Mouse (Mus musculus) hindbrain, embryonic 12.5 days (tissue): ENCODE data around the gene Tmub2. TPM values are rescaled to one million over a fixed set of nuclear protein-coding genes. Genes with fewer than 3 reads are reported as not detected.
"Not testable (repeated sequence)": the region's sequence is repeated elsewhere in the genome, so short reads cannot be mapped to it uniquely, and the experiment has no call there.

Experiments
- ATAC-seq: fragments of 200-750 bp; cut with Nextera tagmentation; 2 replicates; pipeline ENCODE4 v1.8.0; 2017; ENCODE audit warnings: moderate TSS enrichment; ENCODE audit not compliant: low FRiP score
- H3K27ac ChIP-seq: fragments of 300-500 bp; sonication (generic); 2 replicates; pipeline ENCODE4 v1.5.1; 2016; ENCODE audit warnings: mild to moderate bottlenecking
- H3K27me3 ChIP-seq: fragments of 300-500 bp; sonication (generic); 2 replicates; pipeline ENCODE4 v1.6.1; 2016; ENCODE audit warnings: mild to moderate bottlenecking
- H3K36me3 ChIP-seq: fragments of 300-500 bp; sonication (generic); 2 replicates; pipeline ENCODE4 v1.6.1; 2016; ENCODE audit warnings: mild to moderate bottlenecking
- H3K4me1 ChIP-seq: fragments of 300-500 bp; sonication (generic); 2 replicates; pipeline ENCODE4 v1.6.1; 2016
- H3K4me2 ChIP-seq: fragments of 300-500 bp; sonication (generic); replicated peaks from 2 replicates; pipeline ENCODE4 v1.6.1; 2016; ENCODE audit warnings: mild to moderate bottlenecking
- H3K4me3 ChIP-seq: fragments of 300-500 bp; sonication (generic); 2 replicates; pipeline ENCODE4 v1.5.1; 2016; ENCODE audit warnings: mild to moderate bottlenecking
- H3K9ac ChIP-seq: fragments of 300-500 bp; sonication (generic); 2 replicates; pipeline ENCODE4 v1.6.1; 2016; ENCODE audit warnings: mild to moderate bottlenecking, moderate library complexity
- H3K9me3 ChIP-seq: fragments of 300-500 bp; sonication (generic); replicated peaks from 2 replicates; pipeline ENCODE4 v1.6.1; 2016; ENCODE audit warnings: mild to moderate bottlenecking
- WGBS: fragments of 180-500 bp; shearing (Covaris S2); methylation state at CpG from one replicate; pipeline ENCODE4 v1.1.7; 2016; 5-methylcytosine and 5-hydroxymethylcytosine counted together
- polyA plus RNA-seq: library from polyadenylated mRNA; unstranded; fragments of >200 nt; fragmentation: Nextera tagmentation; extraction: Ambion mirVana; gene quantifications from 2 replicates; pipeline ENCODE4 v1.2.1, GENCODE M21; 2016

Gene Tmub2
- polyA plus RNA-seq, 1 experiment from 2014 or later = 68.4 TPM

- Histone ChIP-seq H3K36me3 (peaks cover 7% of the 10 kb centered on the region; the same call in 1 of the 2 replicates), H3K27me3 (no peaks in the 10 kb centered on the region), H3K9me3 (no peaks in the 10 kb centered on the region), H3K4me3 (no peak overlapping the region), H3K9ac (no peak overlapping the region), H3K4me1 (0 out of 2 replicates have a peak, but pooled peaks cover 3% of the 10 kb centered on the region), H3K27ac (no peak overlapping the region), H3K4me2 (no peak overlapping the region)
- 45% methylated on average over 9 of the region's 9 CpGs for WGBS
- no peak for ATAC-seq
Measured at GRCm38 (mm10) chr11:102257514-102257913, 27.2 kb upstream of the Tmub2 start.

GRCm38 (mm10) chr11:102258095-102258494 lies 26.6 kb upstream of the Tmub2 start:
- Histone ChIP-seq H3K9me3 (no peaks in the 10 kb centered on the region), H3K36me3 (peaks cover 7% of the 10 kb centered on the region; the same call in 1 of the 2 replicates), H3K4me1 (0 out of 2 replicates have a peak, but pooled peaks cover 3% of the 10 kb centered on the region), H3K27me3 (no peaks in the 10 kb centered on the region), H3K9ac (no peak overlapping the region), H3K4me3 (no peak overlapping the region), H3K4me2 (no peak overlapping the region), H3K27ac (no peak overlapping the region)
- no peak for ATAC-seq
- WGBS = 85% methylated on average over 6 of the region's 6 CpGs

- H3K4me3 ChIP-seq = no peak overlapping the region
- H3K27ac ChIP-seq = no peak overlapping the region
- no peak overlapping the region for H3K4me2 ChIP-seq
- no peak for ATAC-seq
- H3K27me3 ChIP-seq = no peaks in the 10 kb centered on the region
- H3K36me3 ChIP-seq = peaks cover 7% of the 10 kb centered on the region; the same call in 1 of the 2 replicates
- 0 out of 2 replicates have a peak, but pooled peaks cover 3% of the 10 kb centered on the region for H3K4me1 ChIP-seq
- H3K9me3 ChIP-seq = no peaks in the 10 kb centered on the region
- no peak overlapping the region for H3K9ac ChIP-seq
- WGBS = 86% methylated on average over 3 of the region's 3 CpGs
Measured at GRCm38 (mm10) chr11:102258521-102258920, 26.2 kb upstream of the Tmub2 start.

- no peak overlapping the region for H3K4me3 ChIP-seq
- H3K27ac ChIP-seq = no peak overlapping the region
- peaks cover 3% of the 10 kb centered on the region; the same call in 1 of the 2 replicates for H3K4me1 ChIP-seq
- H3K36me3 ChIP-seq = peaks cover 7% of the 10 kb centered on the region; the same call in 1 of the 2 replicates
- no peaks in the 10 kb centered on the region for H3K27me3 ChIP-seq
- H3K9ac ChIP-seq = no peak overlapping the region
- no peaks in the 10 kb centered on the region for H3K9me3 ChIP-seq
- H3K4me2 ChIP-seq = no peak overlapping the region
- WGBS = 94% methylated on average over 7 of the region's 7 CpGs
- ATAC-seq = no peak
Measured at GRCm38 (mm10) chr11:102263211-102263610, 21.5 kb upstream of the Tmub2 start.

DNA sequence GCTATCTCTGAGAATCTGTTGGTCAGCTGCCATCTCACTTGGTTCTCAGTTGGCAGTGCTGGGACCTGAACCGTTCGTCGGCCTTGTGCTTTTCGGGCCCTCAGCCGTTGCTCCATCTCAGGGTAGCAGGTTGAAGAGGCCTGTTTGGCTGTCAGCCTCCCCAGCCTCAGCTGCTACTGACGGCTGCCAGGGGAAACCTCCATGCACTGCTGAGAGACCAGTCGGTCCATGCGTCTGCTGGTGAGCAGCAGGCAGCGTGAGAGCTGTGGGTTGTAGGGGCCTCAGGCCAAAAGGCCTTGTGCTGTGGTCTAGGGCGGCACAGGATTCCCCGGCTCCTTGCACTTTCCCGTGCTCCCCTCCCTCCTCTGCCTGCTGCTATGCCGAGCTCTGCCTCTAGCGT lies 18.9 kb upstream of the Tmub2 start:
- peaks cover 3% of the 10 kb centered on the region; the same call in 1 of the 2 replicates for H3K4me1 ChIP-seq
- peaks cover 1% of the 10 kb centered on the region; the same call in 1 of the 2 replicates for H3K36me3 ChIP-seq
- peak overlapping the region; percentile 0; the same call in 1 of the 2 replicates for H3K9ac ChIP-seq
- WGBS = 61% methylated on average over 14 of the region's 14 CpGs
- no peak for ATAC-seq
- H3K4me2 ChIP-seq = no peak overlapping the region
- H3K27me3 ChIP-seq = no peaks in the 10 kb centered on the region
- H3K27ac ChIP-seq = no peak overlapping the region
- no peak overlapping the region for H3K4me3 ChIP-seq
- no peaks in the 10 kb centered on the region for H3K9me3 ChIP-seq

DNA sequence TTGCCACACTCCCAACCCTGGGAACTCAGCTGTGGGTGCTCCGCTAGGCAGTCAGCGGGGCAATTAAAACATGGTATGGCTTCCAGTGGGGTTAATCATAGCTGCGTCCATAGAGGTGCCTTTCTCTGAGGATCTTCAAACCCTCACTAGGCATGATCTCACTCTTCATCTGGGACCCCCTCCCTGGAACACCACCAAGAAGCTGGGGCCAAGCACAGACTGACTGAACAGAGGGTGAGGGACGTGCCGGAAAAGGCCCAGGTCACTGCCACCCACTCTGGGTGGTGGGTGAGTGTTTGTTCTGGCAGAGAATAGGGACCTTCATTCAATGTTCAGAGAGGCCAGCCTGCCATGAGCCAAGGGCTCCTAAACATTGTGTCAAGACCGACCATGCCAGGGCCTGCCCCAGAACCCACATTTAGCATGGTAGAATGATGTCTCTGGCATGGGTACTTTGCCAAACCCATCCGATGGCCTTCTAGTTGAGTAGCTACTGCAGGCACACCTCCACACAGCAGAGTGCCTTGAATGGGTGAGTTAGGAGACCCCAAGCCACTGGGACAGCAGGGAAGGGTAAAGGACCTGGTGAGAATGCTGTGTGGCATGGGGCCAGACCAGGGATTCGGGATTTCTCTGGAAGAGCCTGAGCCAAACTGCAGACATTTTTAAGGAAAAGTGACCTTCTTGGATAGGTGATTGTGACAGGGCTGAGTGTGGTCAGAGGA lies 17.9 kb upstream of the Tmub2 start:
- WGBS = 92% methylated on average over 8 of the region's 8 CpGs
- no peak overlapping the region for H3K4me2 ChIP-seq
- H3K27me3 ChIP-seq = no peaks in the 10 kb centered on the region
- no peaks in the 10 kb centered on the region; the same call in 1 of the 2 replicates for H3K36me3 ChIP-seq
- no peak for ATAC-seq
- no peak overlapping the region for H3K4me3 ChIP-seq
- no peak overlapping the region for H3K9ac ChIP-seq
- peaks cover 3% of the 10 kb centered on the region; the same call in 1 of the 2 replicates for H3K4me1 ChIP-seq
- no peaks in the 10 kb centered on the region for H3K9me3 ChIP-seq
- H3K27ac ChIP-seq = no peak overlapping the region

DNA sequence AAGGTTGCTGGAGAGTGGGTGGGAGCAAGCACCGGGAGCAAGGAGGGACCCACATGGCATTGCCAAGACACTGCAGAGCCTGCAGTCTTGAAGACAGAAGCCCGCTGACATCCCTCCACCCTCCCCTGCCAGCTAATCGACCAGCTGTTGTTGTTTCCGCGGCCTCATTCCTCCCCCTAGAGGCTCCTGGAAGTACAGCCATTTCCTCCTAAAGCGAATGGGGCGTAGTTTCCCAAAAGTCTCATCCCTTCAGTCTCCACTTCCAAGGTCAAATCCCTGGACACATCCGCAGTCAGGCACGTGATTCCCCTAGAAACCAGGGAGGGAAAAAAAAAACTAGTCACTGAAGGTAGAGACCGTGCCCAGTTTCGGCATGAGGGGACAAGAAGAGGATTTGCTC lies 17.3 kb upstream of the Tmub2 start:
- H3K4me3 ChIP-seq = no peak overlapping the region
- H3K9ac ChIP-seq = no peak overlapping the region
- H3K27ac ChIP-seq = no peak overlapping the region
- no peaks in the 10 kb centered on the region for H3K36me3 ChIP-seq
- H3K27me3 ChIP-seq = no peaks in the 10 kb centered on the region
- H3K9me3 ChIP-seq = no peaks in the 10 kb centered on the region
- H3K4me2 ChIP-seq = no peak overlapping the region; the same call in 1 of the 2 replicates
- WGBS = 7% methylated on average over 11 of the region's 11 CpGs
- H3K4me1 ChIP-seq = peaks cover 3% of the 10 kb centered on the region; the same call in 1 of the 2 replicates
- ATAC-seq = peak; percentile 63; the same call in 1 of the 2 replicates

DNA sequence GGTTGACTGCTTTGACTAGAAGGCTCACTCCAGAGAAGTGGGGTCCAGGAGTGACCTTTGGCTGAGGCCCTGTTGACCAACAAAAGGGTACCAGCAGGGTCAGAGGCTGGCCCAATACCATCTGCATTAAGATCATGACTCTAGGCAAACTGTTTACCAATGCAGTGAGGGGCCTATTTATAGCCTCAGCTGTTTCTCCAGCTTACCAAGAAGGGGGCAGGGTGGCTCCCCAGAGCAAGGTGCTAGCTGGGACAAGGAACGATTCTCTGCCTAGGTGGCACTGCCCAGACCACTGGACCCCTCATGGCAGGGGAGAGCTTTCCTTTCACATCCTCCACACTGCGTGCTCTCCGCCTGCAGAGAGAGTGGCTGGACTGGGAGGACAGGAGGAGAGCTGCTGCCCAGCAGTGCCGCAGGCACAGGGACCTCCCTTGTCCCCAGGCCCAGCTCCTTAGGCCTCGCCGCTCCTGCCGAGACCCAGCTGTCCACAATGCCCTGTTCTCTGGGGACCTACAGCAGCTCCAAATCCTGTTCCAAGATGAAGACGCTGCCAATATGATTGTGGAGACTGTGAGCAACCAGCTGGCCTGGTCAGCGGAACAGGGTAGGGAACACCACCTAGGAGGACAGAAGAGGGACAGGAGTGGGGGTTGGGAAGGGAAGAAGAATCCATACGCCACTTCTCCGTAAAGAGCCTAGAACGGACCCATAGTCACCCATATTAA lies 16.0 kb upstream of the Tmub2 start, which contains the start of gene Asb16:
Gene Asb16, plus strand, starts transcription at position 224 of the 725 bp plus-strand sequence.
- no peaks in the 10 kb centered on the region for H3K27me3 ChIP-seq
- no peaks in the 10 kb centered on the region for H3K36me3 ChIP-seq
- no peaks in the 10 kb centered on the region for H3K9me3 ChIP-seq
- H3K9ac ChIP-seq = no peak within 1 kb of the TSS
- peaks cover 3% of the 10 kb centered on the region; the same call in 1 of the 2 replicates for H3K4me1 ChIP-seq
- no peak within 1 kb of the TSS for H3K4me2 ChIP-seq
- WGBS = 84% methylated on average over 12 of the region's 12 CpGs
- no peak within 1 kb of the TSS for H3K27ac ChIP-seq
- no peak for ATAC-seq
- H3K4me3 ChIP-seq = no peak within 1 kb of the TSS

DNA sequence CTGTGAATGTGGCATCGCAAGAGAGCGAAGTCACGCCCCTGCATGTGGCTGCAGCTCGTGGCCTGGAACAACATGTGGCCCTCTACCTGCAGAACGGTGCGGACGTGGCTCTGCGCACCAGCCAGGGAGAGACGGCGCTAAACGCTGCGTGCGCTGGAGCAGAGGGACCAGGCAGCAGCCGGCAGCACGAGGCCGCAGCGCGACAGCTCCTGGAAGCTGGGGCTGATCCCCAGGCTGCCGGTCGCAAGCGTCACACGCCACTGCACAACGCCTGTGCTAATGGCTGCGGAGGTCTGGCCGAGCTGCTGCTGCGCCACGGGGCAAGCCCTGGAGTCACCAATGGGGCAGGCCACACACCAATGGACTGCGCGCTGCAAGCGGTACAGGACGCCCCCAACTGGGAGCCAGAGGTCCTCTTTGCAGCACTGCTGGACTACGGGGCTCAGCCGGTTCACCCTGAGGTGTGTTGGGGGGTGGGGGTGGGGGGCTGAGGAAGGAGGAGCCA lies 8.3 kb upstream of the Tmub2 start:
- WGBS = under 1% methylated on average over 33 of the region's 33 CpGs
- H3K36me3 ChIP-seq = no peaks in the 10 kb centered on the region
- H3K27ac ChIP-seq = peak overlapping the region; percentile 44; the same call in 1 of the 2 replicates
- H3K27me3 ChIP-seq = peaks cover 15% of the 10 kb centered on the region
- H3K4me1 ChIP-seq = peaks cover 10% of the 10 kb centered on the region
- ATAC-seq = peak; percentile 69
- peak overlapping the region; percentile 59 for H3K9ac ChIP-seq
- peak overlapping the region; percentile 33 for H3K4me3 ChIP-seq
- H3K4me2 ChIP-seq = peak overlapping the region; percentile 77
- no peaks in the 10 kb centered on the region for H3K9me3 ChIP-seq

DNA sequence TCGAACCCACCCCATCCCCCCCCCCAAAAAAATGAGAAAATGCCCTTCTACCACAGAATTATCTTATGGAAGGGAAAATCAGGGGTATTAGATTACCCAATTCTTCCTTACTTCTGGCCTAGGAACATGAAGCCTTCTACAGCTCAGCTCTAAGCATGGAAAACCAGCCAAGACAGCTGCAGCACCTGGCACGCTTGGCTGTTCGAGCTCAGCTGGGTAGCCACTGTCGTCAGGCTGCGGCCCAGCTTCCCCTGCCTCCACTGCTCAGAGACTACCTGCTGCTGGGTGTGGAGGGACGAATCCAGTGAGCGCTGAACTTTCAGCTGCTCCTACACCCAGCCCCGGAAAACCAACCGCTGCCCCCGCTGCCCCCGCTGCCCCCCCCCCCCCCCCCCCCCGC lies 7.0 kb upstream of the Tmub2 start:
- ATAC-seq = no peak
- Histone ChIP-seq H3K27ac (no peak overlapping the region), H3K9me3 (no peaks in the 10 kb centered on the region), H3K4me3 (no peak overlapping the region), H3K36me3 (no peaks in the 10 kb centered on the region), H3K4me2 (no peak overlapping the region), H3K27me3 (peaks cover 15% of the 10 kb centered on the region), H3K4me1 (peaks cover 10% of the 10 kb centered on the region), H3K9ac (no peak overlapping the region)
- 52% methylated on average over 9 of the region's 12 CpGs for WGBS

- Histone ChIP-seq H3K4me2 (no peak overlapping the region), H3K9ac (no peak overlapping the region), H3K27me3 (peaks cover 15% of the 10 kb centered on the region), H3K4me3 (no peak overlapping the region), H3K36me3 (no peaks in the 10 kb centered on the region), H3K4me1 (peaks cover 10% of the 10 kb centered on the region), H3K27ac (no peak overlapping the region), H3K9me3 (no peaks in the 10 kb centered on the region)
- WGBS = 91% methylated on average over 3 of the region's 3 CpGs
- ATAC-seq = no peak
Measured at GRCm38 (mm10) chr11:102279595-102279994, 5.1 kb upstream of the Tmub2 start.

GRCm38 (mm10) chr11:102280267-102280666 lies 4.5 kb upstream of the Tmub2 start:
- H3K27ac ChIP-seq, H3K36me3 ChIP-seq, H3K4me3 ChIP-seq, H3K9me3 ChIP-seq, ATAC-seq, H3K4me1 ChIP-seq, H3K4me2 ChIP-seq, H3K9ac ChIP-seq: not testable (repeated sequence)
- peaks cover 11% of the 10 kb centered on the region for H3K27me3 ChIP-seq
- 73% methylated on average over 6 of the region's 6 CpGs for WGBS
